Mouse (Mus musculus): ENCODE results near the gene Ric8a.

Gene Ric8a

DNA sequence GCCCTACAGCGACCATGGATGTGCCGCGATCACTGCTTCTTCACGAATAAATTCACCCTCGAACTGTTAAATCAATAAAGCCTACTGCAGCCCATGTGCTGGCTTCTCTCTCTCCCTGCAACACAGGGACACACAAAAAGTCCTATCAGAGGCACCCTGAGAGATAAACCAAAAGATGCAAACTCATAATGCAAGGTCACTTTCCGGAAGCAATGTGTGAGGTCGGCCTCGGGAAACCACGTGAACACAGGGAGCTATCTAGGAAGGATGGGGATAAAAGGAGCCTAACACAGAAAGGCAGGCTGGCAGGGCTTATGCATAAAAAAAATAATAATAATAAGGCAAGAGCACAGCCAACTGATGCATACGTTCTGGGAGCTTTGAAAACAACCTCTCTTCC is 10.1 kb upstream of the Ric8a start:
- no peak for DNase-seq (ENCODE audit: inconsistent ontology term)

DNA sequence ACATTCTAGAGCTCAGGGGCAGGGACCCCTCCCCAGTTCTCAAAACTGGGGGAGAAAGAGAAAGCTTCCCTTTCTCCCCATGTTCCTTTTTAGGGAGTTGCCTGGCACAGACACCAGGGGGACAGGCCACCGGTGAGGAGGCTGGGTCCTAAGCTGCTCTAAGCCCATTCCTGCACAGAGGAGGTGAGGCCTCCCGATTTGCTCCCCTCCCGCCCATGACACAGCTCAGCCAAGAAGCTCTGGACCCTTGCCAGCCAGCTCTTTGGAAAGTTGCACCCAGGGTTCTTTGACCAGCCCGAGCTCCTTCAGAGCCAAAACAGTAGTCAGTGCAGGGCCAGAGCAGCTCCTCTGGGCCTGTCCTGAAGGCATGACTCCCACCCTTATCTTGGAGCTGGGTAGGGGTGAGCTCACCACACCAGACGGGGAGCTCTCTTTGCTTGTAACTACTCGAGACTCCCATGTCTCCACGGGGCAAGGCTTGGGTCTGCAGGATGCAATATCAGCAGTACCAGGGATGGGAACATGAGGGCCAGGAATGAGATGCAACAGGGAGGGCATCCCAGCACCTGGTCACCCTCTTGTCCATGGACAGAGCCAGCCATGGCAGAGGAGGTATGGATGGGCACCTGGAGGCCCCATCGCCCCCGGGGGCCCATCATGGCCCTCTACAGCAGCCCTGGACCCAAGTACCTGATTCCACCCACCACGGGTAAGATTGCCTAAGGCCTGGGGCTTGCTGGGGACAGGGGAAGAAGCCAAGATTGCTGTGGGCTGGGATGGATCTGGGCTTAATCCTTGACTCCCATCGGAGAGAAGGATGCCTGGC is 8.8 kb upstream of the Ric8a start, which contains the start of gene Odf3:
Gene Odf3, plus strand, starts transcription at position 51 of the 826 bp plus-strand sequence.
- DNase-seq (ENCODE audit: inconsistent ontology term): peak; percentile 24

DNA sequence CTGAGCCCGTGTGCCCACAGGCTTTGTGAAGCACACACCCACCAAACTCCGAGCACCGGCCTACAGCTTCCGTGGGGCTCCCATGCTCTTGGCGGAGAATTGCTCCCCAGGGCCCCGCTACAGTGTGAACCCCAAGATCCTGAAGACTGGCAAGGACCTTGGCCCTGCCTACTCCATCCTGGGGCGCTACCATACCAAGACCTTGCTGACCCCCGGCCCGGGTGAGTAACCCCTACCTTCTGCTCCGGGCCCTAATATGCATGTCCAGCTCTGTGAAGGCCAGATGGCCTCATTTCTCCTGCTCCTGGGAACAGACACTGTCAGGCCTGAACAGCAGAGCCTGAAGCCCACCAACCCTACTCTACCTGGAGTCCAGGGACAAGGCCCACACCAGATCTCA is 8.2 kb upstream of the Ric8a start:
- no peak for DNase-seq (ENCODE audit: inconsistent ontology term)

DNA sequence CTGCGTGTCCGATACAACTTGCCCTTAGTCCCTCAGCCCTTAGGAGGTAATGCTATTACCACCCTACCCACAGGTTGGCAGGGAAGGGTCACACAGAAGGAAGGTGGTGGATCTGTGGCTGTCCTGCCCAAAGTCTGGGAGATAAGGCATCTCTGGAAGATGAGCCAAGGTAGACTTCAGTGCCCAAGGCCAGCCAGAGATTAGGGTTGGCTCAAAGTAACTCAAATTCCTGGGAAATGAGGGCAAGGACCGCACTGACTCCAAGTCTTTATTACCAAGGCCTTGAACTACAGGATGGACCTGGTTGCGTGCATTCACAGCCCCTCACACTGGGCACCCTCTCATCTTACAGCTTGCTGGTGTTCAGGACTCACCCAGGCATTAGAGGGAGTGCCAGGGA is 4.8 kb upstream of the Ric8a start:
- DNase-seq (ENCODE audit: inconsistent ontology term): no peak

GRCm38 (mm10) chr7:140853386-140853785 is 3.4 kb upstream of the Ric8a start:
- DNase-seq (ENCODE audit: inconsistent ontology term): no peak

- no peak for DNase-seq (ENCODE audit: inconsistent ontology term)
Observed at GRCm38 (mm10) chr7:140854483-140854882, 2.3 kb upstream of the Ric8a start.

DNA sequence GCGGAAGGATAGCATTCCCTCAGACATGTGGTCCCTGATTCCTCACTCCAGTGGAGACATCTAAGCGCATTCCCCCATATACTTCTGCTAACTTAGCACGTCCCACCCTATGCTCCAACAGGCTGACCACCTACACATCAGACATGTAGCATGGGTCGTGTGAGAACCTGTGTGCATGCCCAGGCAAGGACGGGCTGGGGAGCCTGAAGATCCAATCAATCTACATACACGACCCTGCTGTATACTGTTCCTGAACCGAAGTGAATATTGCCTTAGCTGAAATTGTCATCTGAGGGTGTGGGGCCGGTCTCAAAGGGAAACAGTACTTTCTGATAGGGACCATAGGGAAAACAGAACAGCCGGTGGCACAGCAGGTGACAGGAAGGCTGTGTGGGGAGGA is 1.6 kb upstream of the Ric8a start:
- DNase-seq (ENCODE audit: inconsistent ontology term): no peak

- DNase-seq (ENCODE audit: inconsistent ontology term): peak; percentile 96
Observed at GRCm38 (mm10) chr7:140855860-140856784, 635 bp upstream of the Ric8a start, which contains the start of gene Gm45785. Gene Gm45785 (minus strand): TSS chr7:140856331.

- peak; percentile 24 for DNase-seq (ENCODE audit: inconsistent ontology term)
Observed at GRCm38 (mm10) chr7:140857550-140858505, 1.1 kb downstream of the Ric8a start, which contains the start of gene Bet1l. Gene Bet1l (minus strand): TSS chr7:140857577.

DNA sequence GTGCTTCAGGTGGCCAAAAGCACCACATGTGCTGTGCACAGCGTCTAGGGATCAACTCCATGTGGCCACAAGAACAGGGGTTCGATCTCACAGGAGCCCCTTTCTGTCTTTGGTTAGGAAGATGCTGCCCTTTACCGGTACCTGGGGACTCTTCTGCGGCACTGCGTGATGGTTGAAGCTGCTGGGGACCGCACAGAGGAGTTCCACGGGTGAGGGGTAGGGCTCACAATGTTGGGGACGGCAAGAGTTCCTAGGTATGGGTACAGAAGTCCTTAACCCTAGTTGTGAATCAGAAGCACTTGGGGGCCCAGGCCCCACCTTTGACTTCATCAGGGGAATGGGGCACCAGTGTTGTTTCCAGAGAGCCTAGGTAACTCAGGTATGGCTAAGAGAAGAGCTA is 2.0 kb downstream of the Ric8a start:
- no peak for DNase-seq (ENCODE audit: inconsistent ontology term)

GRCm38 (mm10) chr7:140859997-140860396 is 3.2 kb downstream of the Ric8a start:
- no peak for DNase-seq (ENCODE audit: inconsistent ontology term)

GRCm38 (mm10) chr7:140860728-140861127 is 4.0 kb downstream of the Ric8a start:
- no peak for DNase-seq (ENCODE audit: inconsistent ontology term)

GRCm38 (mm10) chr7:140864761-140865160 is 8.0 kb downstream of the Ric8a start:
- no peak for DNase-seq (ENCODE audit: inconsistent ontology term)

DNA sequence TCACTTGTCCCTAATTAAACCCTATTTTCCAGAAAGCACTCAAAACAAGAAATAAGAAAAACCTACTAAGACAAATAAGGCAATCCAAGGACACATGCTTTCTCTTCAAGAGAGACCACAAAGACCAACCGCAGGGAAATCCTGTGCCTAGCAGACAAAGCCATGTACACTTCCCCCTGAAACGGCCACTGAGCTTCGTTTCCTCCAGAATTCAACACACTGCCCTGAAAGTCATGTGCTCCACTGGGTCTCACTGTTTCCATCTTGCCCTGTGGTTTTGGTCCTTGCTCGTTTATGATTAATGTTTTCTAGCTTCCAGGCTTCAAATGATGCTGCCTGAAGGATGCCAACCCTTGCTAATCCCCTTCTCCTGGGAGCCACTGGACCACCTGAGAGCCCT is 17.5 kb downstream of the Ric8a start:
- DNase-seq (ENCODE audit: inconsistent ontology term): no peak

GRCm38 (mm10) chr7:140877364-140877763 is 20.6 kb downstream of the Ric8a start:
- no peak for DNase-seq (ENCODE audit: inconsistent ontology term)

DNA sequence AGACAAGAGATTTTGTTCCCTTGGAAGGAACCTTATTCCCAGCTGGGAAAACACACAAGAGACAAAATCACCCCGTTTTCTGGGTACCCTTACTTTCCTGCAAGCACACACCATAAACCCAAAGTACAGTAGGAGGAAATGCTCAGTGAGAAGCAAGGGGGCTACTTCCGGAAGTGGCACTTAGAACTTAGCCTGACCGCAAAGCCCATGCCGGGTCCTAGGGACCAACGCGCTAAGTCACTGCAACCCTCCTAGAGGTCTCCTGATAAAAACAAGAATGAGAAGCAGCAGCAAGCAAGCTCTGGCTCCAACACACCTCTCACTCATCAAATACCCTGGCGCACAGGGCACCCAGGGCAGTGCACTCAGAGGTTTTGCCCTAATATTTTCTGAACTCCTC is 22.6 kb downstream of the Ric8a start:
- DNase-seq (ENCODE audit: inconsistent ontology term): no peak

DNA sequence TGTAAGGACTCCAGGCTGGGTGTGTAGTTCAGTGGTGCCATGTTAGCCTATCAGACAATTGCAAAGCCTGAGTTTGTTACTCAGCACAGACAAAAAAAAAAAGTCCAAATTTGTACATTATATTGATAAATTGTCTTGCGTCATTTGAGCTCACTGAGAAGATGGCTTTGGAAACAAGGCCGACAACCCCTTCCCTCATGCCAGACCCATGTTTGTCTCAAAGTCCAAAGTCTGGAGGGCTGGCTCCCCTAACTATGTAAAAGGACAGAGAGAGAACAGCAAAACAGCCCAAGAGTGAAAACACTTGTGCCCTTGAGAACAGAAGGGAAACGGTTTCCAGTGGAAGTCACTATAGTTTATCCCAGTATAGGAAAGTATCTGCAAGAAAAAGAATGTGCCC is 23.7 kb downstream of the Ric8a start:
- no peak for DNase-seq (ENCODE audit: inconsistent ontology term)

- DNase-seq (ENCODE audit: inconsistent ontology term): no peak
Observed at GRCm38 (mm10) chr7:140880865-140881515, 24.2 kb downstream of the Ric8a start.

- peak; percentile 96 for DNase-seq (ENCODE audit: inconsistent ontology term)
Observed at GRCm38 (mm10) chr7:140881696-140882468, 25.1 kb downstream of the Ric8a start, which contains the start of the genes Psmd13 and Sirt3. Gene Psmd13 (plus strand): TSS chr7:140881968. Gene Sirt3 (minus strand): TSS chr7:140882309.

DNA sequence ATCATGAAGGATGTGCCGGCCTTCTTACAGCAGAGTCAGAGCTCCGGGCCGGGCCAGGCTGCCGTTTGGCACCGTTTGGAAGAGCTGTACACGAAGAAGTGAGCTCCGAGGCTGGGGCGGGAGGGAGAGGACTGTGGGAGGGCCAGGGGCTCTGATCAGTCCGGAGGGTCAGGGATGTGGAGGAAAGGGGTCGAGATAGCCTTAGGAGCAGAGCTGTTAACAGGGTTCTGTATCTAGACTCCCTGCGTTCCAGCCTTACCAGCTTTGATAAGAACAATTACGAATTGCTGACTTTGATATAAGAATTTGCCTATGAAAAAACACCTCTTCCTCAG is 25.7 kb downstream of the Ric8a start:
- no peak for DNase-seq (ENCODE audit: inconsistent ontology term)
